Mouse (Mus musculus) erythroid progenitor cell, adult 5-6 weeks (primary cell): Measurements from ENCODE around the gene Dgkk. TPM values are rescaled to one million over a fixed set of nuclear protein-coding genes. Genes with fewer than 3 reads are reported as not detected.
"Not testable (repeated sequence)": the region's sequence is repeated elsewhere in the genome, so short reads cannot be mapped to it uniquely, and the experiment has no call there.

Experiments
- ATAC-seq: replicated peaks from 2 replicates; pipeline ENCODE4 v1.8.0; 2016; ENCODE audit warnings: moderate number of reproducible peaks, mild to moderate bottlenecking, moderate TSS enrichment, inconsistent platforms; ENCODE audit not compliant: poor library complexity, low FRiP score, severe bottlenecking
- total RNA-seq, 2 experiments: library from RNA; stranded (forward) in 1 of 2; stranded (reverse) in 1 of 2; fragments of 150-400 nt in 1 of 2; fragments of 186-747, 209-891 nt in 1 of 2; gene quantifications; 2 replicates each; pipeline versions ENCODE4 v1.2.3 to v1.2.4; 2015 to 2017; ENCODE audit warnings: low replicate concordance in 2 of 2

Gene Dgkk
- total RNA-seq (2015; ENCODE audit: low replicate concordance) = not detected in 2 replicates
- total RNA-seq (2017; ENCODE audit: low replicate concordance) = not detected in 2 replicates

DNA sequence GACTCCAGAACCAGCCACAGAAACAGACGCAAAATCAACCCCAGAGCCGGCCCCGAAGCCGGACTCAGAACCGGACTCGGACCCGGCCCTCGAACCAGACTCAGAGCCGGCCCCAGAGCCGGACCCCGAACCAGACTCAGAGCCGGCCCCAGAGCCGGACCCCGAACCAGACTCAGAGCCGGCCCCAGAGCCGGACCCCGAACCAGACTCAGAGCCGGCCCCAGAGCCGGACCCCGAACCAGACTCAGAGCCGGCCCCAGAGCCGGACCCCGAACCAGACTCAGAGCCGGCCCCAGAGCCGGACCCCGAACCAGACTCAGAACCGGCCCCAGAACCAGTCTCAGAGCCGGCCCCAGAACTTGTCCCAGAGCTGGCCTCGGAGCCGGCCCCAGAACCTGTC is at the start of gene Dgkk:
TSS of gene Dgkk (plus strand) at position 301 of the 400 bp plus-strand sequence.
- not testable (repeated sequence) for ATAC-seq

DNA sequence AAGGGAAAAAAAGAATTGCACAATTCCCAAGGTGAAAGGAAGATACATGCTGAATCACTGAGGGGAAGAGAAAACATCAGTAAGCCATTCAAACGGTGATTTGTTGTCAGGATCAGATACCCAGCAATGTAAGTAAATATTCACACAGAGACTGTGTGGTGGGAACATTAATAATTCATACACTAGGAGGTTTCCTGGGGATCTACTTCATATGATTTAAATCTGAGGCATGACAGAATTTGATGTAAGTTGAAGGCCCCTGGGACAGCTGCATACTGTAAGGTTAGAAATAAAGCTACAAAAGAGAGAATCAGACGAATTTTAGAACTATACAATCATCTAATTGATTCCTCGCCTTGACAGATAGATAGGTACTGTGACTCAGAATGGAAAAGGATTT is 45.1 kb upstream of the Dgkk start:
- ATAC-seq = no peak

DNA sequence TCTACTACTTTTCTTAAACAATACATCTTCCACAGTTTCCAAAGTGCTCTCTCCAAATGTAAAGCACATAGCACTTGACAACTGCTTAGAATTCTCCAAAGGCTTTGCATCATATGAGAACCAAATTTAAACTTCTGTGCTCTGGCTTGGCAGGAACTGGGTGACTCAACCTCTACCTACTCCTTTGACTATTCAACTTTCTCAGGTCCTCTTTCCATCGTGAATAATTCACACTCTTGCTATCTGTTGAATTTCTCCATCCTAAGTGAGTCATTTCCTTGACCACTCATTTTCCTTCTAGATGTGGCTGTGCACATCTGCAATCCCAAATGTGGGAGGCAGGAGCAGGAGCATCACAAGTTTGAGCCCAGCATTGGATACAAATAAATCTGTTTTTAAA is 28.4 kb upstream of the Dgkk start:
- ATAC-seq = no peak

DNA sequence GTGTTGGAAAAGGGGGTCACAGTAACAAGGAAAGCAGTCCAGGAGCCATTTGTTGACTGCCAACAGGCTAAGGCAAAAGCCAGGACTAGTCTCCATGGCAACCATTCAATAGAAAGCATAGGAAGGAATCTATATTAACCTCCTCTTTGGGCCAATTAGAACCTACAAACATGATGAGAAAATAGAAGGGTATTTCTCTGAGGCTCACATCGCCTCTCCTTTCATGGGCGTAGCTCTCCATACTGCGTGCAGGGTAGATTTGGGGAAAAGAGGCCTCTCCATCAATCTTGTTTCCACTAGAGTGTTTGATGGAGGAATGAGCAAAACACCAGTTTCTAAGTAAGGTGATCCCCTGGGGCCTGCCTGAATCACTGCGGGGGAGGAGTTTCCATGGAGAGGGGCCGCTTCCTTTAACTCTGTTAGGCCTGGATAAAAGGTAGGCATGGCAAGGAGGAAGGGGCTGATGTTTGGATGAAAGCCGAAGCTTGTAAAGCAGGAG is 27.5 kb upstream of the Dgkk start:
- no peak for ATAC-seq

DNA sequence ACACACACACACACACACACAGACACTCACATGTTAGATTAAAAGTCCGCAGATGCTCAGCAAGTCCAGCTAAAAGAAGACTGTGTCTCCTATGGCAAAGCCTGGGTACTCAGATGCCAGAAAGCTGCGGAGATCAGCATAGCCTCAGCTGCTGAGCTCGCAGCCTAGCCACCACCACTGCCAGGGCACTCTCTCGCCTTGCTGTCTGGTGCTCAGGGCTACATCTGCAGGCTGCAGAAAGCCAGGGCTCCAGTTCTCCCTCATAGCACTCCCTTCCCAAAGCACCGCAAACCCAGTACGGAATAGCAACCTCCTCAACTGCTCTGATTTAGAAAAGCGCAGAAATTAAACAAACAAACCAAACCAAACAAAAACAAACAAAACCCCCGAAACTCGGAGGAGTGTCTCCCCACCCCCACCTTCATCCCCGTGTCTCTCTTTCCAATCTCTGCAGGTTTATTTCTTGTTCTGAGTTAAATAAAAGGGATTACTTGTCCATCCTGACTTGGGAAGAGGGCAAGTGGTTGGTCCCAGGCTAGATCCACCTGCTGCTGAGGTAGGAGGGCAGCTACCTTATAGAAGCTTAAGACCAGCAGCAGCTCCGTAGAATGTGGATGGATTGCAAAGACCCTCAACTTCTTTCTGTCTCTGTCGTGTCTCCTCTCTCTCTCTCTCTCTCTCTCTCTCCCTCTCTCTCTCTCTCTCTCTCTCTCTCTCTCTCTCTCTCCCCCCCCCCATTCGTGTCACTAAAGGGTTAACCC is 1.4 kb upstream of the Dgkk start:
- no peak for ATAC-seq

DNA sequence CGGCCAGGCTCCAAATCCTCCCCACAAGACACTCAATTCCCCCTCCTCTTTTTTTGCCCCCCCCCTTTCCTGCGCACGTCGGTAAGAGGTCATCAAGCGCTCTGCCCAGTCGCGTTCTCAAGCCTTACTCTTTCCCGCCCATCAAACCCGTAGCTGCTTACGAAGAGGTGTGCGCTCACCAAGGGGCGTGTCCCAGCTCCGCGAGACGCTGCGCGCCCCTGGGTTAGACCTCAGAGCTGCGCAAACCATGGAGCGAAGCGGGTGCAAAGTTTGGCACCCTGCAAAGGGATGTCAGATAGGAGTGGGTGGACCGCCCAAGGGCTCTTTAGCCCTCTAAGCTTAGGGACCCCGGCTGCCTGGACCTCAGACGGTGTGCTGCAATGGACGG is 862 bp upstream of the Dgkk start:
- ATAC-seq = no peak

DNA sequence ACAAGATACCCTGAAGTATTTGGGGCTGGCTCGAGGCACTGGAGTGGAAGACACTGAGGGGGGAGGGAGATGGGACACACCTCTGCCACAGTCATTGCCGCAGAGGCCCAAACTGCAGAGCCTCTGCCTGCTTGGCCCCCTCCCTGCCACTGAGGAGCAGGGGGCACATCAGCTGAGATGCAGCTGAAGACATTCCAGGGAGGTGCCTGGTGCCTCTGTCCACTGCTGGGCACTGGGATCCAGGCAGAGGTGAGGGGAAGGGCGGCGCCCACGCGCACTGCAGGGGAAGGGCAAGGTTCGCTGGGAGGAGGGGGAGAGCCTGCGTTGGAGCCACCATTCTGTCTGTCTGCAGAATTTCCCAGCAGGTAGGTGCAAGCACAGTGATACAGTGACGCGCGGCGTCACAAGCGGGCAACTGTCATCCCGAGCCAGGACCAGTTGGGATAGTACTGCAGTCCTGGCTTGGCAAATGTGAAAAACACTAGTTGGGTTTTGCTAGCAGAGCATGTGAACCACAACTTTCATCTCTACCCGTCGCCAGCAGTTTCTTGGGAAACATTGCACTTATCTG is 948 bp downstream of the Dgkk start:
- ATAC-seq = no peak

DNA sequence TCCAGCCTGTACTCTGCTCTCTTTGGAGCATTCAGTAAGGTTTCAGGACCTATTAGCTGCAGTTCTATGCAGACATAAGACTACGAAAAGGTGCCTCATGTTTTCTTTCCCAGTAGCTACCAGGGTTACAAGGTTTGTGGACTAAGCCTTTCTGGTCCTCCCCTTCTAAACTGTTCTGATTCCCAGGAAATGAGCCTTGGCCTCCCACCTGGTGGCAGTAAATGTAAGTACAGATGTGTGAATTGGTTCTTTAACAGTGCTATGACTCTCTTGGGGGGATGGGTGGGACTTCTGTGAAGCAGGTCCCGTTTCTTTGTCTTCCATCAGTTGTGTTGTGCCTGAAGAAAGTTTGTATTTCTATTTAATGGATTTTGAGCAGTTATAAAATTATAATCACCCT is 53.4 kb downstream of the Dgkk start:
- ATAC-seq = no peak

DNA sequence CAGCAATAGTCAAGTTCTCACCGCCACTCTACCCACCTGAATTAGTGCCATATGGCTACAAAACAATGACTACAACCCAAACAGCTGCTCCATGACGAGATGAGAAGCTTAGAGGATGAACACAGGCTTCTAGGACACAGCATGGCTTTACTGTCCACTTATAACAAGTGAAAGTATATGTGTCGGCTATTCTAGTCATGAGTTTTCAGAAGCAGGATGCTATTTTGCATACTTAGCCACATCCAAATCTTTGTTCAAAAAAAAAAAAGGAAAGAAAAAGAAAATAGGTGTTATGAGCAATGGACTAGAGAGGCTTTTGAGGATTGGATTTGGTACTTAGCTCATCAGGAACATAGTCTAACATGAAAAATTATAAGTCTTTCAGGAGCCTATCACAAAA is 74.4 kb downstream of the Dgkk start:
- ATAC-seq = no peak

DNA sequence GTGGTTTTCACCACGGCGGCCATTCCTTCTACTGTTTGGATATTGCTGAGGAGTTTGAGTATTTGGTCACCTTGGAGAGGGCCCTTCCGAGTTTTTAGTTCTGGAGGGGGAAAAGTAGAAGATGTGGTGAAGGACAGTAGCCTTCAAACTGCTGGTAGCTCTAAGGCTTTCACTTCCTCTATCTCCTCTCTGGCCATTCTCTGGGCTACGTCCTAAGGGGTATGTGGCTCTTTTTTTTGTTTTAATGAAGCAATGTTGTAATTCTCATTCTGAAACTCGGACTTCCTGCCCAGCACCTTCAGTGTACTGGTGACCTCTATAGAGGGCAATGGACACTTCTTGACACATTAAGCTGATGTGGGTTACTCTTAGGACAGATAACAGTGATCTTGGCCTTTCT is 75.0 kb downstream of the Dgkk start:
- ATAC-seq = no peak

DNA sequence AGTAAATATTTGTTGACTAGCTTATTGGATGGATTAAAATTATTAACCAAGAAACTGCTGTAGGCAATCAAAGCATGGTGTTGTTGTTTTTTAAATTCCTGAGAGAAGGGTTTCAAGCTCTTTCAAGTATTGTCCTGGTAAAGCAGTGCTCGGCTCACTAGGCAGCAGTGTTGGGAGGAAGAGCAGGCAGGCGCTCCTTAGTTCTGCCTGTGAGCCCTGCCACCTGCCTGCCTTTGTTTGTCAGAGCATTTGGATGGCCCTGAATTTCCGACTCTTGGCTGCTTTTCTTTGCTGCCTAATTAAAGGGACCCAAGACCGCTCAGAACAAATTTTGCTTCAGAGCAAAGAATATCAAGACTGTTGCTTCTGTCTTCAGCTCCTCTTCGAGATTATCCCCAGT is 114.8 kb downstream of the Dgkk start:
- no peak for ATAC-seq

DNA sequence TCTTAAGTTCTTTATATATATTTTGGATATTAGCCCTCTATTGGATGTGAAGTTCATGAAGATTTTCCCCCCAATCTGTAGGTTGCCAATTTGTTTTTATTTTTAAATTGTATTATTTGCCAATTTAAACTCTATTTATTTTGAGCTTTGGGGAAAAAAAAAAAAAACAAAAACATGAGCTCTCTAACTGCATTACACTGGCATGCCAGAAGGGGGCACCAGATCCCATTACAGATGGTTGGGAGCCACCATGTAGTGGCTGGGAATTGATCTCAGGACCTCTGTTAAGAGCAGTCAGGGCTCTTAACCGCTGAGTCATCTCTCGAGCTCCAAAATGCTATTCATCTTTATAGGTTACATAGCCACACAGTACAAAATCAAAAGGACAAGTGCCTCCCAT is 131.9 kb downstream of the Dgkk start:
- no peak for ATAC-seq

DNA sequence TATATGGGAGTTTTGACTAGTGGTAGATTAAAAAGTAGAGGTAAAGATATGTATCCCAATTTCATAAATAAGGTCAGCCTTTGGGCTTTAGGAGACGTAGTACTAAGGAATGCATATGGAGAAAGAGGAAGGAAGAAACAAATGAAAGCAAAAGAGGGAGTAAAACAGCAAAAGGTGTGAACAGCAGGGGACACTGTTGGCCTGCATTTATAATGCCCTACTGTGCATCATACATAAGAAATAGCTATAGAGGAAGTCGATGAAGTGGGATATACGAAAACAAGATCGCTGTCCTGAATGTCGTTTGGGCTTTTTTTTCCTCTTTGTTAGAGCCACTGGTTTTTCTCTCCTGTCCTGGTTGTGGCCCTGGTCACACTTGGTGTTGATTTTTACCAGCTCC is 143.1 kb downstream of the Dgkk start:
- no peak for ATAC-seq

DNA sequence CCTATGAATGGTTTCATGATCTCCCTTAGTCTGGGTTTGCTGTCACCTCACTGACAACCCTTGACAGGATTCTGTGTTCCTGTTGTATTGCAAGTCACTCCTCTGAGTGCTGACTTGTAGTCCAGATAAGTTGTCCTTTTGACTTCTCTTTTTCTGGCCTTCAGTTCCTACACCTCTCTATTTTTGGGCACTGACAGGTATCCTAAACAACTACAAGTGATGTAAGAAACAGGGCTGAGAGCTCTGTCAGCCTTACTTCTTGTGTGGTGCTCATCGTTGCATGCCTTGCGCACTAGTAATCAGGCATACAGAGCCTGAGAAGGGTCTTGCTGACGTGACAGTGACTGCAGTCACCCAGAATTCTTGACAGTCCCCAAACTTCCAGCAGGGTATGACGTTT is 147.1 kb downstream of the Dgkk start:
- no peak for ATAC-seq

DNA sequence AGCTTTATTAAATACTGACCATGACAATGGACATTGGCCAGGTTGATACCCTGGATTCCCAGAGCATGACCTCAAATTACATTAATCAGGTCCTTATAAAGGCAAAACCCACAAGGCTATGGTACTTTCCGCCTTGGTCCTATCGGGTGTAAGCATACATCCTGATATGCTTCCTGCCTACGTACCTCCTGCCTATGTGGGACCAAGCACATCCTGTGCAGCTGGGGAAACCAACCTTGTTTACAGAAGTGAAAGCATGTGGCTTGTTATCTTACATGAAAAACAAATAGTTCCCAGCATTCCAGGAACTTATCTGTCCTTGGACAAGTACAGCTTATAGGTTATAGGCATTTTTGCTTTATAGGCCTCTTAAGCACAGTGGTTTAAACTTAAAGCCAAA is 189.5 kb downstream of the Dgkk start:
- ATAC-seq = no peak

DNA sequence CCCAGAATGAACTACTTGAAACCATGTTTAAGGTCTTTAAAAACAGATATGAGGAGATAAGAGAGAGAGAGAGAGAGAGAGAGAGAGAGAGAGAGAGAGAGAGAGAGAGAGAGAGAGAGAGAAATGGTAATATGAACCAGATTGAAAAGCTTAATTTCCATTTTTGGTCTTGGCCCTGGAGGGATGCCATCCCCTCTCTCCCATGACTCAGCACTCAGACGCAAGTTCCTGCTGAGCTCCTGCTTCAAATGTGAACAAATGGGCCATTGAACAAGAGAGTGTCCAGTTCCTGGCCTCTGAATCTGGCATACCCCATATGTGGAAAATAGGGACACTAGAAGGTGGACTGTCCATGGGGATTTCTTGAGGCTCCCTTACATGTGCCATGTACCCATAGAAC is 192.8 kb downstream of the Dgkk start:
- no peak for ATAC-seq

DNA sequence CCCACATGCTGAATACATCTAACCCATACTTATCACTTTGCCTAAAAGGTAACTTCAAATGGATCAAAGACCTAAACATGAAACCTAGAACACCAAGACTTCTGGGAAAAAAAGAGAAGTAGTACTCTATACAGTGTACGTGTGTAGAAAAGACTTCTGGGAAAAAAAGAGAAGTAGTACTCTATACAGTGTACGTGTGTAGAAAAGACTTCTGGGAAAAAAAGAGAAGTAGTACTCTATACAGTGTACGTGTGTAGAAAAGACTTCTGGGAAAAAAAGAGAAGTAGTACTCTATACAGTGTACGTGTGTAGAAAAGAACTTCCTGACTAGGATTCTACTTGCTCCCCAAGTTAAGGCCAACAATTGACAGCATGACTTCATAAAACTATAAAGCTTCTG is 204.8 kb downstream of the Dgkk start:
- not testable (repeated sequence) for ATAC-seq
